Mouse (Mus musculus): ENCODE data around the gene Olfr967. TPM values are rescaled to one million over a fixed set of nuclear protein-coding genes. Genes with fewer than 3 reads are reported as not detected.

The Olfr967 gene
- not detected for polyA plus RNA-seq (2014; fragmentation: Illumina TruSeq; extraction: RNeasy Lipid Tissue Mini Kit (QIAGEN cat#74804); ENCODE audit: insufficient read depth, low read depth, low replicate concordance)

GRCm38 (mm10) chr9:39745949-39746348, at the start of gene Olfr967:
Gene Olfr967 (plus strand): TSS chr9:39746249.

DNA sequence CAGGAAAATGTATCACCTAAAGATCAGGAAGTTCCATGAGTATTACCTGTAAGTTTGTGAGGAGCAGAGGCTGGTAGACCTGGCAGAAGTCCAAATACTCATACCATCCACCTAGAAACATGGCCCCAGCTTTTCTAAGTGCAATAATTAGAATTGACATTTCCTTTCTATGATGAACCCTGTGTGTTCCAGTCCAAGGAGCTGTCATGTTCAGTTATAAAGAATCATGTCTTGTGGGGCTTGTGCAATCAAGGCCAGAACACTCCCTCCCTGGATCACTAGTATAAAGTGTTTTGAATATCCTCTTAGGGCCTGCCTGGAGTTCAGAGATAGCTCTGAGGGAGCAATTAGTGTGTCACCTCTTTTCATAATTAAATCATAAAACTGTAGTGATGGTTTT, 39.0 kb upstream of the Olfr967 start, which contains the start of gene Olfr149:
Gene Olfr149, minus strand, starts transcription at position 101 of the 400 bp plus-strand sequence.

GRCm38 (mm10) chr9:39711053-39711452, 35.0 kb upstream of the Olfr967 start, which contains the start of gene Olfr965:
Gene Olfr965 (plus strand): TSS chr9:39711353.

DNA sequence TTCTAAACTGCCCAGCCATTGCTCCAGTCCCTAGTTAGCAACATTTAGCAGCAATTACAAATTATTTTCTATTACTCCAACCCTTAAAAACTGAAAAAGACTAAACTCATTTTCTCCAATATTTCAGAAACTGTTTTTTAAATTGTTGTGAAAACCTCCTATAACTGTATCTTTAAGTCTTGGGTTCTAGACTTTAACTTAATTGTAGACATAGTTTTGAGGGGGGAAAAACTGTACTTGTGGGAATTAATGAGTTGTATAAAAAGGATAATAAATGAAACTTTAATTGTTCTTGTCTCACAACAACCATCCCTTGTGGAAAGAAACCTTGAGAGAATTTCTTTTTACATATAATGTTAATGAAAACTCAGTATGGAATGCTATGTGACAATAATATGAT, 15.4 kb upstream of the Olfr967 start, which contains the start of gene Olfr150:
Gene Olfr150, plus strand, starts transcription at position 301 of the 400 bp plus-strand sequence.

GRCm38 (mm10) chr9:39783153-39783552, 37.1 kb downstream of the Olfr967 start, which contains the start of gene Olfr968:
Gene Olfr968 (minus strand): TSS chr9:39783253.

GRCm38 (mm10) chr9:39790558-39790957, 44.5 kb downstream of the Olfr967 start, which contains the start of gene Olfr969:
Gene Olfr969 (plus strand): TSS chr9:39790945.

Other genes with a start within 250 kb of the Olfr967 start
- gene Olfr957, start 230.4 kb upstream of the Olfr967 start, polyA plus RNA-seq (2014; fragmentation: Illumina TruSeq; extraction: RNeasy Lipid Tissue Mini Kit (QIAGEN cat#74804); ENCODE audit: insufficient read depth, low read depth, low replicate concordance): not detected
- gene Olfr958, start 192.2 kb upstream of the Olfr967 start, polyA plus RNA-seq (2014; fragmentation: Illumina TruSeq; extraction: RNeasy Lipid Tissue Mini Kit (QIAGEN cat#74804); ENCODE audit: insufficient read depth, low read depth, low replicate concordance): not detected
- gene Olfr959, start 170.7 kb upstream of the Olfr967 start, polyA plus RNA-seq (2014; fragmentation: Illumina TruSeq; extraction: RNeasy Lipid Tissue Mini Kit (QIAGEN cat#74804); ENCODE audit: insufficient read depth, low read depth, low replicate concordance): not detected
- gene AW551984, start 141.8 kb upstream of the Olfr967 start, polyA plus RNA-seq (2014; fragmentation: Illumina TruSeq; extraction: RNeasy Lipid Tissue Mini Kit (QIAGEN cat#74804); ENCODE audit: insufficient read depth, low read depth, low replicate concordance): 0.23 TPM
- gene Olfr148, start 135.6 kb upstream of the Olfr967 start, polyA plus RNA-seq (2014; fragmentation: Illumina TruSeq; extraction: RNeasy Lipid Tissue Mini Kit (QIAGEN cat#74804); ENCODE audit: insufficient read depth, low read depth, low replicate concordance): not detected
- not detected for gene Olfr960, start 124.9 kb upstream of the Olfr967 start, polyA plus RNA-seq (2014; fragmentation: Illumina TruSeq; extraction: RNeasy Lipid Tissue Mini Kit (QIAGEN cat#74804); ENCODE audit: insufficient read depth, low read depth, low replicate concordance)
- not detected for gene Olfr961, start 101.2 kb upstream of the Olfr967 start, polyA plus RNA-seq (2014; fragmentation: Illumina TruSeq; extraction: RNeasy Lipid Tissue Mini Kit (QIAGEN cat#74804); ENCODE audit: insufficient read depth, low read depth, low replicate concordance)
- not detected for gene Olfr963, start 79.0 kb upstream of the Olfr967 start, polyA plus RNA-seq (2014; fragmentation: Illumina TruSeq; extraction: RNeasy Lipid Tissue Mini Kit (QIAGEN cat#74804); ENCODE audit: insufficient read depth, low read depth, low replicate concordance)
- not detected for gene Olfr149, start 39.1 kb upstream of the Olfr967 start, polyA plus RNA-seq (2014; fragmentation: Illumina TruSeq; extraction: RNeasy Lipid Tissue Mini Kit (QIAGEN cat#74804); ENCODE audit: insufficient read depth, low read depth, low replicate concordance)
- not detected for gene Olfr965, start 34.9 kb upstream of the Olfr967 start, polyA plus RNA-seq (2014; fragmentation: Illumina TruSeq; extraction: RNeasy Lipid Tissue Mini Kit (QIAGEN cat#74804); ENCODE audit: insufficient read depth, low read depth, low replicate concordance)
- not detected for gene Olfr150, start 15.3 kb upstream of the Olfr967 start, polyA plus RNA-seq (2014; fragmentation: Illumina TruSeq; extraction: RNeasy Lipid Tissue Mini Kit (QIAGEN cat#74804); ENCODE audit: insufficient read depth, low read depth, low replicate concordance)
- gene Olfr968, start 37.0 kb downstream of the Olfr967 start, polyA plus RNA-seq (2014; fragmentation: Illumina TruSeq; extraction: RNeasy Lipid Tissue Mini Kit (QIAGEN cat#74804); ENCODE audit: insufficient read depth, low read depth, low replicate concordance): not detected
- not detected for gene Olfr969, start 44.7 kb downstream of the Olfr967 start, polyA plus RNA-seq (2014; fragmentation: Illumina TruSeq; extraction: RNeasy Lipid Tissue Mini Kit (QIAGEN cat#74804); ENCODE audit: insufficient read depth, low read depth, low replicate concordance)
- gene Olfr970, start 62.6 kb downstream of the Olfr967 start, polyA plus RNA-seq (2014; fragmentation: Illumina TruSeq; extraction: RNeasy Lipid Tissue Mini Kit (QIAGEN cat#74804); ENCODE audit: insufficient read depth, low read depth, low replicate concordance): not detected
- gene Olfr971, start 90.6 kb downstream of the Olfr967 start, polyA plus RNA-seq (2014; fragmentation: Illumina TruSeq; extraction: RNeasy Lipid Tissue Mini Kit (QIAGEN cat#74804); ENCODE audit: insufficient read depth, low read depth, low replicate concordance): not detected
- gene Olfr972, start 120.2 kb downstream of the Olfr967 start, polyA plus RNA-seq (2014; fragmentation: Illumina TruSeq; extraction: RNeasy Lipid Tissue Mini Kit (QIAGEN cat#74804); ENCODE audit: insufficient read depth, low read depth, low replicate concordance): not detected
- gene Olfr229, start 161.1 kb downstream of the Olfr967 start, polyA plus RNA-seq (2014; fragmentation: Illumina TruSeq; extraction: RNeasy Lipid Tissue Mini Kit (QIAGEN cat#74804); ENCODE audit: insufficient read depth, low read depth, low replicate concordance): not detected
- not detected for gene Olfr974, start 191.3 kb downstream of the Olfr967 start, polyA plus RNA-seq (2014; fragmentation: Illumina TruSeq; extraction: RNeasy Lipid Tissue Mini Kit (QIAGEN cat#74804); ENCODE audit: insufficient read depth, low read depth, low replicate concordance)
- gene Olfr975, start 205.8 kb downstream of the Olfr967 start, polyA plus RNA-seq (2014; fragmentation: Illumina TruSeq; extraction: RNeasy Lipid Tissue Mini Kit (QIAGEN cat#74804); ENCODE audit: insufficient read depth, low read depth, low replicate concordance): not detected
- not detected for gene Olfr976, start 214.9 kb downstream of the Olfr967 start, polyA plus RNA-seq (2014; fragmentation: Illumina TruSeq; extraction: RNeasy Lipid Tissue Mini Kit (QIAGEN cat#74804); ENCODE audit: insufficient read depth, low read depth, low replicate concordance)
- gene Olfr978, start 245.9 kb downstream of the Olfr967 start, polyA plus RNA-seq (2014; fragmentation: Illumina TruSeq; extraction: RNeasy Lipid Tissue Mini Kit (QIAGEN cat#74804); ENCODE audit: insufficient read depth, low read depth, low replicate concordance): not detected